Mouse (Mus musculus) adrenal gland, postnatal 25 days (tissue): Measurements from ENCODE around the gene Naxd. TPM values are rescaled to one million over a fixed set of nuclear protein-coding genes. Genes with fewer than 3 reads are reported as not detected.
A peak's percentile ranks its signal among the peaks of the same experiment; 100 is the strongest.

ENCODE experiments used
- DNase-seq: peaks from one replicate; pipeline ENCODE4 v3.0.0; 2021; ENCODE audit warnings: mixed read lengths
- total RNA-seq: library from RNA; stranded (reverse); gene quantifications from 2 replicates; pipeline ENCODE4 v1.2.3, GENCODE M21; 2021

The Naxd gene
- total RNA-seq, 1 experiment from 2014 or later, result 77.5 TPM

GRCm38 (mm10) chr8:11556691-11557423 lies 59.6 kb downstream of the Naxd start:
- peak; percentile 47 for DNase-seq

GRCm38 (mm10) chr8:11557424-11557767 lies 60.1 kb downstream of the Naxd start:
- DNase-seq, result no peak

- peak; percentile 96 for DNase-seq
These were observed 60.7 kb downstream of the Naxd start for GRCm38 (mm10) chr8:11557768-11558629.

GRCm38 (mm10) chr8:11559511-11559910 lies 62.2 kb downstream of the Naxd start:
- no peak for DNase-seq

GRCm38 (mm10) chr8:11560220-11560619 lies 62.9 kb downstream of the Naxd start:
- DNase-seq, result no peak

GRCm38 (mm10) chr8:11564236-11564635 lies 66.9 kb downstream of the Naxd start:
- no peak for DNase-seq

Other genes with a start within 250 kb of the Naxd start
- gene Col4a2, start 184.7 kb upstream of the Naxd start, total RNA-seq, result 214 and 239 TPM in 2 replicates
- 385 and 411 TPM in 2 replicates for gene Col4a1, start 184.7 kb upstream of the Naxd start, total RNA-seq
- 10.6 and 11.4 TPM in 2 replicates for gene Rab20, start 18.8 kb upstream of the Naxd start, total RNA-seq
- 35.5 and 44.8 TPM in 2 replicates for gene Cars2, start 53.3 kb downstream of the Naxd start, total RNA-seq
- gene Ing1, start 58.1 kb downstream of the Naxd start, total RNA-seq, result 37.9 and 47.1 TPM in 2 replicates
- 76.1 and 77.4 TPM in 2 replicates for gene Ankrd10, start 138.3 kb downstream of the Naxd start, total RNA-seq
- not detected in 2 replicates for gene 1700016D06Rik, start 203.6 kb downstream of the Naxd start, total RNA-seq
- 47.8 and 56.5 TPM in 2 replicates for gene Arhgef7, start 230.2 kb downstream of the Naxd start, total RNA-seq